Mouse (Mus musculus) layer of hippocampus, postnatal 25 days (tissue): ENCODE measurements around the gene Cldn15. TPM values are rescaled to one million over a fixed set of nuclear protein-coding genes. Genes with fewer than 3 reads are reported as not detected.
"Not testable (repeated sequence)": the region's sequence is repeated elsewhere in the genome, so short reads cannot be mapped to it uniquely, and the experiment has no call there.

ENCODE experiments used
- DNase-seq, 2 experiments: peaks; one replicate each; pipeline ENCODE4 v3.0.0; 2022; ENCODE audit warnings: mixed read lengths in 2 of 2, low spot score in 1 of 2; ENCODE audit errors: extremely low spot score in 1 of 2
- total RNA-seq, 2 experiments: library from RNA; stranded (reverse); gene quantifications; 2 replicates each; pipeline ENCODE4 v1.2.3; 2021

Cldn15 gene
- total RNA-seq = under 1 TPM; 0.15 to 0.26 TPM

DNA sequence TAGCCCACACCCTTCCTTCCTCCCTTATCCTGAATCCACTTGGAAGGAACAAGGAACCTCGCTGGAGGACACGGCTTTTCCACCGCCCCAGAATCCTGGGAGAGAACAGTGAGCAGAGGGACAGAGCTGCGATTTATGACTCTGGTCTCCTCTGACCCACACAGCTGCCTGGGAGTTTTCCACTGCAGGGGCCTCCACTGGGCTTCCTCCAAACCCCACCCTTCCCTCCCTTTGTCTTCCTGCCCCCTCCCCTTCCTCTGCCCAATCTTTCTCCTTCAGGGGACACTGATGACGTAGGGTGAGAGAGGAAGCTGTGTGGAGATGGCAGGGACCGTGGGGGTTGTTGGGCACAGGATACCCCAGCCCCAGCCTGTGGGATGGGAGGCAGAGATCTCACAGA lies at the start of gene Cldn15:
Gene Cldn15 (plus strand): TSS at position 286 of the 400 bp plus-strand sequence.
- no peak for DNase-seq

DNA sequence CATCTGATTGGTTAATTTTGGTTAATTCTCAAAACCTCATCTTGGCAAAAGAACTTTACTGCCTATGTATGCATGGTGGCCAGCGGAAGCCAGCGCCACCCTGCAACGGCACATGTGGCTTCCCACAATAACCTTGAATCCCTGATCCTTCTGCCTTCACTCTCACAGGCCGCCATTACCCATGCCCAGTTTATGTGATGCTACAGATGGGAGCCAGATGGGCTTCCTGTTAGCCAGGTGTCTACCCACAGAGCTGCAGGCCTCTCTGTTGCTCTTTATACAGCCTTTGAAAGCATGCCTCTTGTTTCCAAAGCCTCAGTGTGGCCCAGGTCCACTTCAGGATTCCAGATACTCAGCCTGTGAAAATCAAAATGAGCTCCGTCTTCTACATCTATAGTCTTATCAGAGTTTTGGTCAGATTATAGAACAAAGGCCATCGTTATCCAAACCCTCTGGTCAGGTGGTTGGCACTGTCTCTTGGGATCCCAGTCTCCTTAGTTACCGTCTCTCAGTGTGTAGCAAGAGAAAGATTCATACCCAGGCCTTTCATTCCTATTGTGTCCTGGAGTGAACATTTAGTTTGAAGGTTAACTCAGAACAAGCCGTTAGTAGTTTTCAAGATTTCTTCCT lies 48.7 kb upstream of the Cldn15 start:
- no peak for DNase-seq

DNA sequence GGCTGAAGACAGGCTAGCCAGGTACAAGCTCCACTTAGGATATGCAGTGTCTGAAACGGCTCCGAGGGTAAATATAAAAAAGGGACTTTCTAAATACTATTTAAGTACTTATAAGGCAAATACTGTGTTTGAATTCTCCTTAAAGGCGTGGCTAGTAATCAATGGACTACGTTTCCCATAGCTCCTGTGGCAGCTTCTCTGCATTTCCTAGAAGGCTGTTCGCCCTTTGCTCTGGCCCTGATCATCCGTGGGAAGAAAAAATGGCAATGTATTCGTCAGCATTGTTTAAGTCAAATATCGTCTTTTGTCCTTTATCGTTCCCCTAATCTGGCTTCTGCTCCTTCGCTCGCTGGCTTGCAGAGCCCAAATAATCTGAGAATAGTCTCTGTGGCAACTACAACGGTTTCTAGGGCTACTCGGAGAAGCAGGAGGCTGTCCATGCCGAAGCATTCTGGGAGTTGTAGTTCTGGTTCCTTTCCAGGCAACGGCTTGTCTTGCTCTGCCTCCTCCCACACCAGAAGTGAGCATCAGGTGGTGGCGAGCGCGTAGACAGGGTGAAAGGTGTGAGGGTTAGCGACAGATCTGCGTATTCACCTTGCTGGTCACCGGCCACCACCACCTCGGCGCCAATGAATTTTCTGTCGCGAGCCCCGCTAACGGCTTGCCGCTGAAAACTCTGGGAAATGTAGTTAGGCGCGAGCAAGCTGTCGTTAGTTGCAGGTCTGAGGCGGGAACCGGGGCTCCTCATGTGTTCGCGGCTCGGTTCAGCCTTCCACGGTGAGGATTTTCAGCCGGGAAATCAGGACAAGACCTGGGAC lies 47.6 kb upstream of the Cldn15 start:
- DNase-seq = peak; percentile 63 to 74

DNA sequence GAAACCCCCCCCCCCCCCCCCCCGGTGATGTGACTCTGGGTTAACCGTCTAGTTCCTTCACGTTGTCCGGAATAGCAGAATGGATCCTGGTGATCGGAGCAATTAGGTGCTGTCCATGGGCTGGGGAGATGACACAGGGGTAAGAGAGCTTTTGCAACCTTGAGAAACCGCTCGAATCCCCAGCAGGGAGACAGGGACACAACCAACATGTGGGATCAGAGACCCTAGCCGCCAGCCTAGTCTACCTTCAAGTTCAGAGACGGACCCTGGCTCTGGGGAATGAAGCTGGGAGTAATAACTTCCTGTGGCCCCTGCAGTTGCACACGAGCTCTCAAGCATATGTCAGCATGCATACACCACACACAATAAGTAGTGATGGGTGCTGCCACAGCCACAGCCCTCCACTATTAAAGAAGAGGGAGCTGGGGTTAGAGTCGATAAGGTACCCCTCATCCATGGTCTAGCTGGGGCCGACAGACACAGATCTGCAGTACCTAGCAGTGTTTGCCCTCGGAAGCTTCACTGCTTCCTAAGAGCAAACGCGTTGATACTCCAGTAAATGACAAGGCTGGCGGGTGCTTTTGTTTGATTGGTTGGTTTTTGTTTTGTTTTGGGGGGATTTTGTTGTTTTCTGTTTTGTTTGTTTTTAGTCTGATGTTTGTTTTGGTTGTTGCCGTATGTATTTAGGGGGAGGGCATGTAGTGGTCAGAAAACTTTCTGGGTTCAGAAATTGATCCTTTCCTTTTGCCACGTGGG lies 46.7 kb upstream of the Cldn15 start:
- no peak for DNase-seq

DNA sequence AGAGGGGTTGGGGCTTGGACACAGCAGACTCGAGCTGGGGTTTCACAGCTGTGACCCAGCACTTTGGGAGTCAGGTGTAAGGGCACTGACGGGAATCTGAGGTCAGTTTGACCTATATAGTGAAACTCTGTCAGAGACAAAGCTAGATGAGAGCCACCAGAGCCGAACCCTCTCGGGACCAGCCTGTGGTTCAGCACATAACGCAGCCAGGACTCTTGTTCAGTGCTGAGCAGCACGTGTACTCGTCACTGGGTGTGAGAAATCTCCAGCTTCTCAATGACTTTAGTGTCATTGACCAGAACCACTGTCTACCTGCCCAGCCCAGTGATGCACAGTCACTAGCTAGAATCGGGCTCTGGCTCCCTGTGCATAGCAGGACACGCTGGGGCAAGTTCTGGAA lies 43.6 kb upstream of the Cldn15 start:
- no peak for DNase-seq

DNA sequence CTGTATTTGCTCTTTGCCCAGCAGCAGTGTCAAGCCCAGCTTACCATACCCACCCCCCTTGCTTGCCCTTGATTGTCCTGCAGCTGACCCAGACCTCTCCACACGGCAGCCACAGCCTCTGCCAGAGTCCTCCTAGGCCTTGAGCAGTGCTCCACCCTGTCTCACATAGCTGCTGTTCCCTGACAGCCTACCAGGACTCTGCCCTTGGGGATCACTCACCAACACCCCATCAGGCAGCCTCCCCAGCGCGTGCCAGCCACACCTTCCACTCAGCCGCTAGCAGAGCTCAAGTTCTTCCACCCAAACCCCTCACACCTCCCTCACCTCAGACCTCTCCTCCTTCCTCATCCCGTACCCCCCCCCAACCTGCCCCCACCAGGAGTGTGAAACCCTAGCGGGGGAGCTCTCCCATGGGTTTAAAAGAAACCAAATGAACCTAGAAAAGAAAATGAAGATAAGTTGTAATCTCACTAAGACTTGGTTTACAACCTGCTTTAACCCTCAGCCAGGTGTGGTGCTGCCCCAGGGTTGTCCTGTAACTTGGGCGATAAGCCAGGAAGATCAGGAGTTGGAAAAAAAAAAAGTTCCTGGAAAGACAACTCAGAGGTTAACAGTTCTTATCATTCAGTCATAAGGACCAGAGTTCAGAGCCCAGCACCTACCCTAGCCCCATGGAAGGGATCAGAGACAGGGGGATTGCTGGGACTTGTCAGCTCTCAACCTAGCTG lies 42.5 kb upstream of the Cldn15 start:
- DNase-seq = no peak

DNA sequence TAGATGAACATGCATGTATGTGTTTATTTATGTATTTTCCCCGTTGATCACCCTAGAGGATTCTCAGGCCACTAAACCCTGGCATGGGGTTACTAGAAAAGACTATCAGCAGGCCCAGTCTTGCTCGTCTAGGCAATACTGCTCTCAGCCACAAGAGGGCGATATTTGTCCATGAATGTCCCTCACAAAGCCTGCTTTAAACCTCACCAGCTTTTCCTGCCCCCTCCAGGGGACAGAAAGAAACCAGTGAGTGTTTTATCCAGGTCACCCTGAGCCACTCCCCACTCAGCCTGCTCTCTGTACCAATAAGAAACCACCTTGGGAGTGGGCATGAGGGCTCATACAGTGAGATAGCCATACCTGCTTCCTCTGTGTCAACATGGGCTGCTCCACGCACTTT lies 37.3 kb upstream of the Cldn15 start:
- peak; percentile 71 to 94 for DNase-seq

DNA sequence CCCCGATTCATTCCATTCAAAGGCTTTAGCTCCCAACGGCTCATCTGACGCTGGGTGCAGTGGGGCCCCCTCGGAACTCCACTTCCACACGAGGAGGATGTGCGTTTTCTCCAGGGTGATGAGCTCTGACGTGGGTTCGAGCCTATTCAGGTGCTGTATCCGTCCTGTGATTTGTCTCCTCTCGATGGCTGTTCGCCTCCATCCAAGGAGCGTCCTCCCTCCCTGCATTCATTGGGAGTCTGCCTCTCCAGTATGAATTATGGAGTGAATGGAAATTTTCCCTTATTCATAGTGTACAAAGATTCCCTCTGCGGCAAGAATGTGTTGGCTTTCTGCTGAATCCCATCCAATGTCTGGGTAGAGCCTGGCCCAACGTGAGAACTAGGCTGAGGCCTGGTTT lies 34.5 kb upstream of the Cldn15 start:
- no peak for DNase-seq

DNA sequence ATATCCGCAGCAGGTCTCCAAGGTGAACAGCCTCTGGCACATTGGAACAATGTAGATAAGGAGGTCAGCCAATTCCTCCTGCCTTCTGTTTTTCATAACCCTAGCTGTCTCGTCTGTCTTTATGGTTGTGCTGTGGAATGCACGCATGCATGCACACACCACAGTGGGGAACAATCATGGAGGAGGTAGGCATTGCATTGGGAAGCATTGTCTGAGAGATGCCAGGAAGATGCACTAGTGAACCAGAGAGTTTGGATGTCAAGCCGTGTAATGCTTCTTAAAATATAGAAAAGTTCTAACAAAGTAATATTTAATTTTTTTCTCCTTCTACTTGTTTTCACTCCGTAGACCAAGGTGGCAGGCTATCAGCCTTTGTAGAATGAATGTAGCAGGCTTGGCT lies 33.5 kb upstream of the Cldn15 start:
- DNase-seq = no peak

DNA sequence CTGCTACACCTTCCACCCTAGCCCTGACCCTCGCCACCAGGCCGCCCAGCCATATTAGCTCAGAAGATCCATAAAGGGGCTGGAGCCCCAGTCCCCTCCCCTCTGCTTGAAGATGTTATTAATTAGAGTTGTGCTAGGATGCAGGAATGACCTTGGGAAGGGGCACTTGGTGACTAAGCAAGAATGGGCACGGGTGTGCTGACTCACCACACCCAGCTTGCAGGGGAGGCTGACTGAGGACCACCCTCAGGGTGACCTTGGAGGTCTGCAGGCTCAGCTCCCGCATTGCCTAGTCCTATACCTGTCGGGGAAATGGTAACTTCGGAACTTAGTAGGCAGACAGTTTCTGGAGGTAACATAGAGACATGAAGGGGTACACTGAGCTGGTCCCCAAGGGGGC lies 32.5 kb upstream of the Cldn15 start:
- DNase-seq = no peak

DNA sequence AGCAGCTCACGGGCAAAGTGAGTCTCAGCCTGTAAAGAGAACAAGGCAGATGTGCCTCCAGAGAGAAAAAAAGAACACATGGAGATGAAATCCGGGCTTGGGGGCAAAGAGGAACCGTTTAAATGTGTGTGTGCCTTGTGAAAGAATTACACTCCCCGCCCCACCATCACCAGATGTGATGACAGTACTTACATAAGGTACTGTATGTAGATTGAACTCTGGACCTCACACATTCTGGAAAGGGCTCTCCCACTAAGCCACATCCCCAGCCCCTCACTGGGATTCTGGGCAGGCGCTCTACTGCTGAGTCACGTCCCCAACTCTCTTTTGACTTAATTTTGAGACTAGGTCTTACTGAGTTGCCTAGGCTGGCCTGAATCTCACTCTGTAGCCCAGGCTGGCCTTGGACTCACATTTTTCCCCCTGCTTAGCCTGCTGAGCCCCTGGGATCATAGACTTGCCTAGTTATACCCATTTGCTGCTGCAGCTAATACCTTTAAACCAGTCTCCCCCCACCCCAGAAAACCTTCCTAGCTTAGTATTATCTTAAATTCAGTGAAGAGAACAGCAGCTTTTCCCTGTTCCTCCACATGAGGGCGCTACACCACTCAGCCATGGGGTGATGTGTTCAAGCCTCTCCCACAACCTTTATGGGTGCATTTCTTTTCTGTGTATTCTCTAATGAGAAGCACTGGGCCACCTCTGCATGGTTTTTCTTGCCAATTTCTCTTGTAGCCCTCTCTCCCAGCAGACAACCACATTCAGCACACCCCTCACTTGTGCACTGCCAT lies 30.3 kb upstream of the Cldn15 start:
- DNase-seq = peak in 1 of 2 experiments; percentile 28

DNA sequence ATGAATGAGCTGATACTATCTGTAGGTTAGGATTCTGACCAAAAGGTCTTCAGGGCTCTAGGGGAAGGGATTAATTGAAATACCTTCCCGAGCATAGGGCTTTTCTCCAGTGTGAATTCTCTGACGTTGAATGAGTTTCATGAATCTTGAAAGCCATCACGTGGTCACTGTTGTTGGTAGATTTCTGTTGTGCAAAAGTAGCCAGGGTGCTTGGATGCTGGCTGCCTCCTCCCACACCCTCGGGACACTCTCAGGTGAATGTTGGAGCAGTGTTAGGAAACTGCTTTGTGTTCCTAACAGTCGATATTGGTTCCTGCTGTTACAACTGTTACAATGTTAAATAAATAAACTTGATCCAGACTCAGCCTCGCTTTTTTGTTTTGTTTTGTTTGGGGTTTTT lies 29.7 kb upstream of the Cldn15 start:
- DNase-seq = no peak

DNA sequence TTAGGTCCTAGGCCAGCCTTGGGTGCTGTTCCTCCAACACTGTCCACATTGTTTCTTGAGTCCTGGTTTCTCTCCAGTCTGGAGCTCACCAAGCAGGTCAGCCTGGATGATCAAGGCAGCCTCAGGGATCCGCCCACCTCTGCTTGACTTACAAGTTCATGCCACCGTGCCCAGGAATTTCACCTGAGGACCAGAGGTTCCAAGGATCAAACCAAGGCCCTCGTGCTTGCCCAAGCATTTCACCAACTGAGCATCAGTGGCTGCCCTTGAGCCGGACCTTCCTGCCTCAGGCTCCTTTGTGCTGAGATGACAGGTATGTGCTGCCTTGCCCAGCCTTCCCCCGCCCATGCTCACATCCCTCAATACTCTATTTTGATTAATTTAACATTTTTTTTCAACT lies 28.8 kb upstream of the Cldn15 start:
- no peak for DNase-seq

DNA sequence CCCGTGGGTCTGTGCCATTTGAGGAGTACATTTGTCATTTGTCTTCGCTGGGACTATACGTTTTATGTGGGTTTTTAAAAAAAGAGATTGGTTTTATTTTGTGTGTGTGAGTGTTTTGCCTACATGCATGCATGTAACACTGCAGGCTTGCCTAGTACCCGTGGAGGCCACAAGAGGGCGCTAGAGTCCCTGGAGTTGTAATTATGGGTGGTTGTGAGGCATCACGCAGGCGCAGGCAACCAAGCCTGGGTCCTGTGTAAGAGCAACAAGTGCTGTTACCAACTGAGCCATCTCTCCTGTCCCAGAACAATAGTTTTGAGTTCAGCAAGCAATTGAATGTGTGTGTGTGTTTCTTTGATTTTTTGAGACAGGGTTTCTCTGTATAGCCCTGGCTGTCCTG lies 27.1 kb upstream of the Cldn15 start:
- DNase-seq = no peak

DNA sequence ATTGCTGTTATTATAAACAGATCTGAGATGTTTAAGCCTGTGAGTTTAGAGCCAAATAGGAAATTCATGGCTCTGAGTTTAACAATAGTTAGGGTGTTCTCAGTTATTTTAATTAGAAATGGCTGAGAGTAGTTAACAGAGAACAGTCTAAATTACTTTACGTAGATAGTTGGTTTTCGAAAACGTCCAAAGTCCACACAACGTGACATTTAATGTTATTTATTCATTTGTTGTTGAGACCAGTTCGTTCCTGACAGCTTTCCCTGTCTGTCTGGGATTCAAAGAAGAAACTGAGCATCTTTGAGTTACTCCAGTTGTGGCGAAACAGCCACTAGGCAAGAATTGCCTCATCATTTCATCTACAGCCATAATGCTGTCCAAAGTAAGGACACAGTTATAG lies 26.4 kb upstream of the Cldn15 start:
- not testable (repeated sequence) for DNase-seq

DNA sequence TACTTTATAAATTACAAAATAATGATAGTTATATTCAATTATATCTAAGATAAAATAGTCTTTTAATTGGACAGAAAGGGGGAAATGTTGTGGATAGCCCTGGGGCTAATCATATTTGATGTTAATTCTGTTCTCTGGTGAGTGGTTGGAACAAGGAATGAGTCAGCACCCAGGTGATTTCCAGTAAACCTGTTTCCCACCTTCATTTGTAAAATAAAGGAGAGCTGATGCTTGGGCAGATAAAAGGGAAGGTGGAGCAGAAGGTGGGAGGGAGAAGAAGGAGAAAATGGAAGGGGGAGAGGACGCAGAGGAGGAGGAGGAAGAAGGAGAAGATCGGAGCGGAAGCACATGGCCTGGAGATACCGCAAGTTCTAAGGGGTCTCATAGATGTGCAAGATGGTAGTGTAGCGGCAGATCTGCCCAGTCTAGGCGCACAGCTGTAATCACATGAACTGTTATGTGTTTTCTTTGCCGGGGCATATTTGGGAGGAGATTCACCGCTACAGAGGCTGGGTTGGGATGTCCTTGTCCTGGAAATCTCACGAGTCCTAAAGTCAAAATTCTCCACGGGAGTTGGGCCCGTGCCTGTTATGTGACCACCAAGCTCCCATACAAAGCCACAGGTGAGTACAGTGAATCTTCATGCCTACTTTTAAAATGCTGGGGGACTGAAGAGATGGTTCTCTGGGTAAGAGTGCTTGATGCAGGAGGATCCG lies 25.4 kb upstream of the Cldn15 start:
- no peak for DNase-seq

DNA sequence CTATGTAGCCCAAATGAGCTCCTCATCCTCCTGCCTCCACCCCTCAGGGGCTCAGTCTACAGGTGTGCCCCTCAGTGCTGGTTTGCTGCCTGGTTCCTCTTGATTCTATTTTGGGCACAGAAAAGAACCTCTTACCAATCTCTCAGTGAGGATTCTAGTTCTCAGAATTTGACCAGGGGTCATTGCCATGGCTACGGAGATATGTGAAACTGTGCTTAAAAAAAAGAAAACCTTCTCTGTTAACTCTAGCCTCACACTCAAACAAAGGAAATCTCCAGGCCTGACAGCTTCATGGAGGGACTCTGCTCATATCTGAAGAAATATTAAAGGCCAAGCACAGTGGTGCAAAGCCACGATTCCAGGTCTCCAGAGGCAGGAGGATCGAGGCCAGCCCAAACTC lies 23.6 kb upstream of the Cldn15 start:
- no peak for DNase-seq

DNA sequence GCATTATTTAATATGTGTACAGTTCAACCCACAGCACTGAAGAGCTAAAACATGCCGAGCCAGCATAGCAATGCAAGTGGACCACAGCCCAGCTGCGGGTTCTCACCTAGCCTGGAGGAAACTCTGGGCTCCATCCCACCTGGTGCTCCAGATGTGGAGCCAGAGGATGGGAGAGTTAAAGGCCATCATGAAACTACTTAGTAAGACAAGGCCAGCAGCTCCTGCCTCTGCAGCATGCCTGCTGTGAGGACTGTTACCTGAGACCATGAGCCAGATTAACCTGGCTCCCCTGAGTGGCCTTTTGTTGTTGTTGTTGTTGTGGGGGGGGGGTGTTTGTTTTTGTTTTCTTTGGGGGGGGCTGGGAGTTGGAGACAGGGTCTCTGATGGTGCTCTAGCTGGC lies 23.0 kb upstream of the Cldn15 start:
- no peak for DNase-seq

DNA sequence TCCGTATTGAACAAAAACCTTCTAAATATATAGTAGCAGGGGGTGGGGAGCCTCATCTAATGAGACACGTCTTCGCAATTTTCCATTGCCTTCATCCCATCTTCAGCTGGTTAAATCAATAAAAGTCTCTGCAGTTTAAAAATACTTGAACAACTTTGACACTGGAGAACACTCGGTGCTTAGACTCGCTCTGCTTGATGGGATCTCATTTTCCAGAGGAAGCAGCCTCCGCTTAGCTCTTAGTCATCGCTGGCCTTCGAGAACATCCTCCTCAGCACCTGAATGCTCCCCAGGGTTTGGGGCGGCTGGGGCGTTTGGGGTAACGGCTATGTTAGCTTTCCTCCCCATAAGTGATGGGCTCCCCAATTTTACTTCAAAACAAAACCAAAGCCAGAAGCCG lies 21.3 kb upstream of the Cldn15 start:
- no peak for DNase-seq
